Mouse (Mus musculus) heart, embryonic 12.5 days (tissue): ENCODE results near the gene Gm8660. TPM values are rescaled to one million over a fixed set of nuclear protein-coding genes. Genes with fewer than 3 reads are reported as not detected.
"Not testable (repeated sequence)": the region's sequence is repeated elsewhere in the genome, so short reads cannot be mapped to it uniquely, and the experiment has no call there.

ENCODE experiments used
- ATAC-seq: fragments of 200-750 bp; cut with Nextera tagmentation; 2 replicates; pipeline ENCODE4 v1.8.0; 2017; ENCODE audit warnings: moderate TSS enrichment, moderate library complexity; ENCODE audit not compliant: insufficient number of reproducible peaks, low FRiP score
- H3K27ac ChIP-seq: fragments of 300-500 bp; sonication (generic); 2 replicates; pipeline ENCODE4 v1.5.1; 2016; ENCODE audit warnings: mild to moderate bottlenecking, moderate library complexity; ENCODE audit not compliant: poor library complexity, severe bottlenecking
- H3K27me3 ChIP-seq: fragments of 300-500 bp; sonication (generic); replicated peaks from 2 replicates; pipeline ENCODE4 v1.6.1; 2016; ENCODE audit warnings: mild to moderate bottlenecking, moderate library complexity
- H3K36me3 ChIP-seq: fragments of 300-500 bp; sonication (generic); 2 replicates; pipeline ENCODE4 v1.6.1; 2016; ENCODE audit warnings: mild to moderate bottlenecking, moderate library complexity
- H3K4me1 ChIP-seq: fragments of 300-500 bp; sonication (generic); replicated peaks from 2 replicates; pipeline ENCODE4 v1.6.1; 2016; ENCODE audit warnings: mild to moderate bottlenecking
- H3K4me2 ChIP-seq: fragments of 300-500 bp; sonication (generic); 2 replicates; pipeline ENCODE4 v1.6.1; 2016; ENCODE audit warnings: mild to moderate bottlenecking, moderate library complexity
- H3K4me3 ChIP-seq: fragments of 300-500 bp; sonication (generic); 2 replicates; pipeline ENCODE4 v1.5.1; 2016; ENCODE audit warnings: mild to moderate bottlenecking
- H3K9ac ChIP-seq: fragments of 300-500 bp; sonication (generic); 2 replicates; pipeline ENCODE4 v1.6.1; 2016; ENCODE audit warnings: mild to moderate bottlenecking, moderate library complexity
- H3K9me3 ChIP-seq: fragments of 300-500 bp; sonication (generic); replicated peaks from 2 replicates; pipeline ENCODE4 v1.6.1; 2016; ENCODE audit warnings: mild to moderate bottlenecking, moderate library complexity
- WGBS: fragments of 180-500 bp; shearing (Covaris S2); methylation state at CpG from one replicate; pipeline ENCODE4 v1.1.7; 2016; 5-methylcytosine and 5-hydroxymethylcytosine counted together
- polyA plus RNA-seq: library from polyadenylated mRNA; unstranded; fragments of >200 nt; fragmentation: Nextera tagmentation; extraction: Ambion mirVana; gene quantifications from 2 replicates; pipeline ENCODE4 v1.2.1, GENCODE M21; 2016

The Gm8660 gene
- polyA plus RNA-seq = not detected in 2 replicates

DNA sequence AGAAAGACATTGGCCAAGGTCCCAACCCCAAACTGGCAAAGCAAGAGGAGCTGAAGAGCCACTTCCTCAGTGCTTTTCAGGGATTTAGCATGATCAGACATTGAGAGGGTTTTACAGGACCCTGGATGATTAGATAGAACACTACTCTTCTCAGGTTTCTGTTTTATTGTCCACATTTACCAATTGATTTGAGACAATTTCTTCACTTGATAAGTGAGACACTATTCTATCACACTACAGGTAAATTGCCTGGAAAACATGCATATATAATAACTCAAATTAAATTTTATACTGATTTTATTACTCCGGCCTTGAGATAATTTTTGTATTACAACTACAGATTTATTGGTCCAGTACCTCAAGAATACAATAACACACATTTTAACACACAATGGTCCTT, at the start of gene Gm8660:
Gene Gm8660, minus strand, starts transcription at position 101 of the 400 bp plus-strand sequence.
- not testable (repeated sequence) for H3K4me1 ChIP-seq, H3K9me3 ChIP-seq, H3K27ac ChIP-seq, H3K4me2 ChIP-seq, H3K36me3 ChIP-seq, H3K27me3 ChIP-seq, H3K4me3 ChIP-seq, H3K9ac ChIP-seq, ATAC-seq
- no CpG with 5 or more reads among the region's 1 CpGs for WGBS

DNA sequence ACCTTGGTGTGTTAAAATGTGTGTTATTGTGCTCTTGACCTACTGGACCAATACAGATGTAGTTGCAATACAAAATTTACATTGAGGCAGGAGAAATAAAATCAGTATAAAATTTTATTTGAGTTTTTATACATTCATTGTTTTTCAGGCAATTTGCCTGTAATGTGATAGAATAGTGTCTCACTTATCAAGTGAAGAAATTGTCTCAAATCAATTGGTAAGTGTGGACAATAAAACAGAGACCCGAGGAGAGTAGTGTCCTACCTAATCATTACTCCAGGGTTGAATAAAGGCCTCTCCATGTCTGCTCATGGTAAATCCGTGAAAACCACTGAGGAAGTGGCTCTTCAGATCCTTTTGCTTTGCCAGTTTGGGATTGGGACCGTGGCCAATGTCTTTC, 42.4 kb upstream of the Gm8660 start, which contains the start of gene Vmn1r148:
Gene Vmn1r148, plus strand, starts transcription at position 301 of the 400 bp plus-strand sequence.
- H3K27ac ChIP-seq, H3K9ac ChIP-seq, H3K27me3 ChIP-seq, H3K36me3 ChIP-seq, H3K9me3 ChIP-seq, H3K4me1 ChIP-seq, H3K4me3 ChIP-seq, H3K4me2 ChIP-seq, ATAC-seq: not testable (repeated sequence)
- WGBS = no CpG with 5 or more reads among the region's 3 CpGs

DNA sequence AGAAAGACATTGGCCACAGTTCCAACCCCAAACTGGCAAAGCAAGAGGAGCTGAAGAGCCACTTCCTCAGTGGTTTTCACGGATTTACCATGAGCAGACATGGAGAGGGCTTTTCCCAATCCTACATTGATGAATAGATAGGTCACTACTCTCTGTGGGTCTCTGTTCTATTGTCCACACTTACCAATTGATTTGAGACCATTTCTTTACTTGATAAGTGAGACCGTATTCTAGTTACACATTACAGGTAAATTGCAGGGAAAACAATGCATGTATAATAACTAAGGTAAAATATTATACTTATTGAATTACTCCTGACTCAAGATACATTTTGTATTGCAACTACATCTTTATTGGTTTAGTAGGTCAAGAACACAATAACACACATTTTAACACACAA, 41.2 kb downstream of the Gm8660 start, which contains the start of gene Gm4187:
Gene Gm4187, minus strand, starts transcription at position 101 of the 400 bp plus-strand sequence.
- WGBS = no CpG with 5 or more reads among the region's 2 CpGs
- not testable (repeated sequence) for H3K4me1 ChIP-seq, H3K27ac ChIP-seq, H3K27me3 ChIP-seq, ATAC-seq, H3K36me3 ChIP-seq, H3K4me2 ChIP-seq, H3K9ac ChIP-seq, H3K4me3 ChIP-seq, H3K9me3 ChIP-seq

Other genes starting within 250 kb of the Gm8660 start
- gene Gm10666, start 236.3 kb downstream of the Gm8660 start, polyA plus RNA-seq = not detected in 2 replicates
- not detected in 2 replicates for gene Vmn1r142, start 207.0 kb downstream of the Gm8660 start, polyA plus RNA-seq
- gene Vmn1r143, start 181.7 kb downstream of the Gm8660 start, polyA plus RNA-seq = not detected in 2 replicates
- not detected in 2 replicates for gene Gm8653, start 169.8 kb downstream of the Gm8660 start, polyA plus RNA-seq
- not detected in 2 replicates for gene Gm8453, start 141.6 kb downstream of the Gm8660 start, polyA plus RNA-seq
- not detected in 2 replicates for gene Gm4187, start 41.3 kb downstream of the Gm8660 start, polyA plus RNA-seq
- not detected in 2 replicates for gene Vmn1r148, start 42.5 kb upstream of the Gm8660 start, polyA plus RNA-seq
- gene Vmn1r149, start 67.2 kb upstream of the Gm8660 start, polyA plus RNA-seq = not detected in 2 replicates
- not detected in 2 replicates for gene Gm10665, start 93.0 kb upstream of the Gm8660 start, polyA plus RNA-seq
- not detected in 2 replicates for gene Vmn1r151, start 128.6 kb upstream of the Gm8660 start, polyA plus RNA-seq
- gene Vmn1r152, start 151.9 kb upstream of the Gm8660 start, polyA plus RNA-seq = not detected in 2 replicates
- not detected in 2 replicates for gene Gm8677, start 163.8 kb upstream of the Gm8660 start, polyA plus RNA-seq
- not detected in 2 replicates for gene Gm4201, start 194.3 kb upstream of the Gm8660 start, polyA plus RNA-seq
- not detected in 2 replicates for gene Gm4565, start 217.1 kb upstream of the Gm8660 start, polyA plus RNA-seq